Mouse (Mus musculus) retina, postnatal 7 days (tissue): ENCODE data around the gene Sec23a.
"Not testable (repeated sequence)": the region's sequence is repeated elsewhere in the genome, so short reads cannot be mapped to it uniquely, and the experiment has no call there.

Source experiments
- DNase-seq: peaks from one replicate; pipeline ENCODE4 v3.0.0-alpha.2; 2012; ENCODE audit warnings: low read depth, low spot score

Sec23a gene

DNA sequence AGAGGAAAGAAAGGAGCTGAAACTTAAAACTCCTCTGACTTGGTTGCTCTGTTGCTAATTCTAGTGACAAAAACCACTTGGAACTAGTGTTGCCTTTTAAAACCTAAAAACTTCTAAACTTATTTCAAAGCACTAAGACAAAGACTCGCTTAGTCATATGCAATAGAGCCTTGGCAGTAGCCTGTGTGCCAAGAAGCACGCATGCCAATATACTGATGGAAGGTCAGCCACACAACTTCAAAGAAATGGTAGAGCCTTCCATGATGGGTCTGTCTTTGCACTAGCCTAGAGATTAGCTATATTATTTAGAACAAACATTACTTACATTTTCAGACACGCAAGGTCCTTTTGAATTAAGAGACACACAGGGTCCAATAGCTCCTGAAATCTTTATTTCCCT lies 26.1 kb downstream of the Sec23a start:
- DNase-seq, result no peak

DNA sequence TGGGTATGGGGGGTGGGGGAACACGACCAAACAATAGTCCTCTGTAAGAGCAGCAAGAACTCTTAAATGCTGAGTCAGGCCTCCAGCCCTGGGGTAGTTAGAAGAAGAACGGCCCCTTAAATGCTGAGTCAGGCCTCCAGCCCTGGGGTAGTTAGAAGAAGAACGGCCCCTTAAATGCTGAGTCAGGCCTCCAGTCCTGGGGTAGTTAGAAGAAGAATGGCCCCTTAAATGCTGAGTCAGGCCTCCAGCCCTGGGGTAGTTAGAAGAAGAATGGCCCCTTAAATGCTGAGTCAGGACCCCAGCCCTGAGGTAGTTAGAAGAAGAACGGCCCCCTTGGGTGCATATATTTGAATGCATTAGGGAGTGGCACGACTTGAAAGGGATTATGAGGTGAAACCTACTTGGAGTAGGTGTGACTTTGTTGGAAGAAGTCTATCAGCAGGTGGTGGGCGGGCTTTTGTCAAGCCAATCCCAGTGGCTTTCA lies 30.6 kb downstream of the Sec23a start:
- not testable (repeated sequence) for DNase-seq

DNA sequence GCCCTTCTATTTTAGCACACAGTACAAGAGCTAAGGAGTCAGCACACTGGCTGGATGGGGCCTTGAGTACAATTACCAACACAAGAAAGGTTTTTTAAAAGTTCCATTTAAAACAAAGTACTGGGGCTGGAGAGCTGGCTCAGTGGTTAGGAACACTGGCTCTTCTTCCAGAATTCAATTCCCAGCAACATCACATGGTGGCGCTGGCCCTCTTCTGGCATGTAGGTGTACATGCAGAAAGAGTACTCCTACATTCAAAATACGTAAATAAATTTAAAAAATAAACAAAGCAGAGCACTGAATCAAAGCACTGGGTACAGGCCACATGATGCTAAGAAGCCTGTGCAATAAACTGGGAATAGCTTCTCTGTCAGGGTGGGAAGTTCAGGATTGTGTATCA lies 34.9 kb downstream of the Sec23a start:
- no peak for DNase-seq

DNA sequence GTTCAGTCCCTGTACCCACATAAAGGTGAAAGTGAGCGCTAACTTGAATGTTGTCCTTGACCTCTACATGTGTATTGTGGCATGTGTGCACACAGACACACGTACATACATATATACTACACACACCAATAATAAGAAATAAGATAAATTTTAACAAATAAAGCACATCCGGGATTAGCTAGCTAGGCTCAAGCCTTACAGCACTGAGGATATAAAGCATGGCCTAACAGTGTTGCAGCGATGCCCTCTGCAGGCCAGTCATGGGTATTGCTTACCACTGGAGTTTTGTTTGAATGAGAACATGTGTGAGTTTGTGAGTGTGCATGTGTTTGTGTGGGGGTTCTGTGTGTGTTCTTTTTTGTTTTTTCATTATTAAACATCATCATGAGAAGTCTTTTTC lies 47.2 kb downstream of the Sec23a start:
- peak; percentile 13 for DNase-seq

DNA sequence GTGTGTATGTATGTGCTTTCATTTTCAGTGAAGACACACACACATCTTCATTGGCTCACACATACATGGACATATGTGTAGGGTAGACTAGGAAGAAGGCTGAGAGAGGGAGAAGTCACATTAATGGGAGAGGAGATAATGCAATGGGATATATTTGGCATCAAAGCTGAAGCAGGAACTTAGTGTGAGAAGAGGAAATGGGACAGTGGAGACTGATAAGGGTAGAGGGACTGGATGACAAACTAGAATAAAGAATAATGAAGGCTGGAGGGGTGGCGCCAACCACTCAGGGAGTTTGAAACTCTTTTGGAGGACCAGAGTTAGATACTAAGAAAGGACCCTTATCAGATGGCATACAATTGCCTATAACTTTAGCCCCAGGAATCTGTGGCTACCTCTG lies 51.0 kb downstream of the Sec23a start:
- DNase-seq, result no peak

DNA sequence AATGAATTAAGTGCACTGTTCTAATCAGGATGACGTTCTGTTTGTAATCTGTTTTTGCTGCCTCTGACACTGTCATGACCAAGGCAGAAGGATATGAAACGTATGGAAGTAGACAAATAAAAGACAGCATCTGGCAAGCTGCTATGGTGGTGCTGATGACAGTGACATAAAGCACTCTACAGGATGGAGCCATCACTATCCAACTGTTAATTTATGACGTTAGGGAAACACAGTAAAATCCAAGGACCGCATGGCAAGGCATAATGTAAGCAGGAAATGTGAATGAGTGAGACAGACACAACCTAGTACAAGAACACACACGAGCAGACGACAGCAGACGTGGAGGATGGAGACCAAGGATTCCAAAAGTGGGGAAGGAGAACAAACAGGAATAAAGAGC lies 55.2 kb downstream of the Sec23a start:
- DNase-seq, result no peak

DNA sequence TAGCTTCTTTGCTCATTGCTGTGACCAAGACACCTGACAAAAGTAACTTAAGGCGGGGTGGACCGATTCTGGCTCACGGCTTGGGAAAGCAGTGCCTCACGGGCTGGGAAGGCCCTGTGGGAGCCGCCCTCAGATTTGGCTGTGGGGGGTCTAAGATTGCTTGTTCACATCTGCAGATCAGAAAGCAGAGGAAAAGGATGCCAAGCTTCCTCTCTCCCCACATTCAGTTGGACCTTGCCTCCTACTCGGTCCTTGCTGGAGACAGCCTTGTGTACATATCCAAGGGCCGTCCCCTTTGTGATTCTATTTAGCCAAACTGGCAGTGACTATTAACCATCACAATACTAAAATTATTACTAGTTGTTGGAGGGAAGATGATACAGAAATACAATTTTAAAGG lies 55.7 kb downstream of the Sec23a start:
- no peak for DNase-seq

DNA sequence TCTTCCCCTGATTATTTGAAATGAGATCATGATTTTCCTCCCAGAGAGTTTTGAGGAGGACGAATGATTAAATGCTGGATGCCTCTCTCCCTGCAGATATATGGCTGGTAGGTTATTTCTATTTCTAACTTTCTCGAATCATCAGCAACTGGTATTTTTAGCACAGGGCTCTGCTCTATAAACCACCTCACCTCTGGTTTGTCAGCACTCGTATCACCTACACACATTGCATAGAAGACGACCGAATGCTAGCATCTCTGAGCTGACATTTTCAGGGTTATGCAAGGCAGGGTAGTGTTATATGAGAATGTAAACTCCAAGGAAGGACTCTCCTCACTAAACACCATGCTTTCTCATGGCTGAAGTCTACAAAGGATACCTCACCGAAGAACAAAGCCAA lies 63.9 kb downstream of the Sec23a start:
- DNase-seq, result no peak

DNA sequence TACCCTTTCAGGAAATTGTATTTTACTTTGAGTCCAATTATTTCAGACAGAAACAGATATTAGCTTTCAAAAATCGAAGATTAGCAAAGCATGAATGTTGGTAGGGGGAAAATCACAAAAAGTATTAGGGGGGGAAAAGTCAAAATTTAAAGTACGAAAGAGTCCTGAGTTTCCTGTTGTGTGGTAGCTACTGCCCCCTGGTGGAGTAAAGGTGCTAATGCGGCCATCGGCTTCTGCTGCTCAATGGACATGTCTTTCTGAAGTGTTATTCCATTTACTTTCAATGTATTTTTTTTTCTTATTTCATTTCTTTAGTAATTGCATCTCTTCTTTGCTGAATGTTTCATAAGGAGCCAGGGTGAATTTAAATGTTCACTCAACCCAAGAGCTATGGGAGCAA lies 64.6 kb downstream of the Sec23a start:
- DNase-seq, result peak; percentile 20

DNA sequence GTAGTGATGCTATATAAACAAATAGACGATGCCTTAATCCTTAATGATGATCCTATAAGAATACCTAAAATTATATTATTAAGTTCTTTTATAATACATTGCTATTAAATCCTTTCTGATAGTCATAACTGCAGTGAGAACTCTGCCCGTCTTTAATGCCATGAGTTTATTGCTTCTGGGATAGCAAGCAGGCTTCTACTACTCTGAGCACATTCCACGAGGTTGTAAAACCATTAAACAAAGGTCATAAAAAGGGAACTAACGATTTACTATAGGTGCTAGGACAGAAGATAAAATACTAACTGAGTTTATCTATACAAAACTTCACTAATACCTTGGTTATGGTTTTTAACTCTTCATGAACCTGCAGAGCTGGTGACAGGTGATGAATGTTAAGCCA lies 69.3 kb downstream of the Sec23a start:
- DNase-seq, result no peak

DNA sequence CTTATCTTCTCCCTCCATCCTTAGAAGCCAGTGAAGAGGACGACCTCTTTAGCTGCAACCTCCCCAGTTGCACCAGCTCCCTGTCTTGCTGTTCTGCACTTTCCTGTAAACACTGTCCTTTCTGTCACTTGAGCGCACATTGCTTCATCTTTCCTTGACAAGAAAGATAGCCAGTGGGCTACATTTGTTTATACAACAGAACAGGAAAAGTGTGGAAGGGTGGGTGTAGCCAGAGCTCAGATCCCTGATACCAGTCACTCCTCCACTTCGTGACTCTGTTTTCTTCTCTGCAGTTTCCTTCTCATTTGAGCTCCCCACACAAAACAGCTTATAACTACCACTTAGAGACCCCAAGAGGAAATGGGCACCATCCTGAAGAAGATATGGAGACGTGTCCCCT lies 77.2 kb downstream of the Sec23a start:
- DNase-seq, result no peak

DNA sequence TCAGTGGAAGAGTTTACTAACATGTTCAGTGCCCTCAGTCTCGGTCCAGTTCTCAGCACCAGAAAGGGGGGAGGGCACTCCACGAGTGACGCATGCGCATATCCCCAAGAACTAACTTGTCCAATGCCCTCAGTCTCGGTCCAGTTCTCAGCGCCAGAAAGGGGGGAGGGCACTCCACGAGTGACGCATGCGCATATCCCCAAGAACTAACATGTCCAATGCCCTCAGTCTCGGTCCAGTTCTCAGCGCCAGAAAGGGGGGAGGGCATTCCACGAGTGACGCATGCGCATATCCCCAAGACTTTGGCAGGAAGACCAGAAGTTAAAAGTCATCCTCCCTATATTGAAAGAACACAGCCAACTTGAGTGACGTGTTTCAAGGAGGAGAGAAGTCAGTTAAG lies 86.8 kb downstream of the Sec23a start:
- no peak for DNase-seq

DNA sequence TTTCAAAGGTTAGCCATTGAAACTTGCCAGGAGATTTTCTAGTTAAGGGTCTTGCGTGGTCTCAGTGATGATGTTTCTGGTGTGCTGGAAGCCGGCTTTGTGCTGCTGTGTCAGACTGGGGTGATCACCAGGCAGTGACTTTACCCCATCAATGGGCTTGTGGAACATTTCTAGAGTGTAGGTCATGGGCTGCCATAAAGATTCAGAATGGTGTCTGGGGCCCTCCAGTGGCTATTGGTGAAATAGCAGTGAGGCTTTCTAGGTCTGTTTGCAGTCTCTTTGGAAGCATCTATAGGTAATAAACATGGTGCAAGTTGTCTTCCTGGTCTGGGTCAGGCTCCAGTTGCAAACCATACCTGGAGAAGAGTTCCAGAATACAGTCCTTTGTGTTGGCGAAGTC lies 87.8 kb downstream of the Sec23a start:
- peak; percentile 5 for DNase-seq

DNA sequence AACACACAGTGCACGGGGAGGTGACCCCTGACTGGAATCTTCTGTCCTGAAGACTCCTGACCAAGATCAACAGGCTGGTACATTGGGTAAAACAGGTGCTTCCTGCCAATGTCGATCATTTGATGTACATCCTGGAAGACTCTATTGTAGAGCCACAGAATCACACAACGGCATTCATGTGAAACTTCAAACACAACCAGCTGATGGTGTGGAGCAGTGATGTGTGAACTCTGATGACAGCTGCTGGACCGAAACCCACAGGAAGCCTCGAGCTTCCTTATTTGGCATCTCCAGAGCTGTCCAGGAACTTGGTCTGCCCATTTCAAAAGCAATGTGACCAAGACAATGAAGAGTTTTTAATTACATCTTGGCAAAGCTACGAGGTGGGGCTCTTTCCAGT lies 91.0 kb downstream of the Sec23a start:
- no peak for DNase-seq

DNA sequence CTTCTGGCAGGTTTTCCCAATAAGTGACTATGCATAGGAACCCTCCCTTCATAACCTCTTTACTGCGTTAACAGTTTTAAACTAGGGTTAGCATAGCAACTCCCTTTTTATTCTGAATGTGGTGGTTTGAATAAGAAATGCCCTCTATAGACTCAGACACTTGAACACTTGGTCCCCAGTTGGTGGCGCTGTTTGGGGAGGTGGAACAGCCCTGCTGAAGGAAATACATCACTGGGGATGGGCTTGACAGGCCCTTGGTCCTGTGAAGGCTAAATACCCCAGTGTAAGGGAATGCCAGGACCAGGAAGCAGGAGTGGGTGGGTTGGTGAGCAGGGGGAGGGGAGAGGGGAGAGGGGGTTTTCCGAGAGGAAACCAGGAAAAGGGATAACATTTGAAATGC lies 92.3 kb downstream of the Sec23a start:
- no peak for DNase-seq

DNA sequence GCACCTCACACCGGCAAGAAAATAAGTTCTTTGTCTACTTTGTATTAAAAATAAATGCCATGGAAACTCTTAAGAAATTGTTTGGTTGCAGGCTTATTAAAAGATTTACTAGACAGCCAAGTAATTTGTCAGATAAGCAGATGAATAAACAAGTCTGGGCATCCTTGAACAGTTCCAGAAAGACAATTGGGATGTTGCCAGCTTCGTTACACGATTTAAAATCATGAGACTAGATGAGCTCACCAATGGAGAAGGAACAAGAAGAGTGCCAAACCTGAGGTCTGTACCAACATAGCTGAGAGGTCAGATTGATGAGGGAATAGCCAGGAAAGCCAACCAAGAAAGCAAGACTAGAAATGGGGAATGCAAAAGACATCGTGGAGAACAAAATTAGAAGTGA lies 102.0 kb downstream of the Sec23a start:
- no peak for DNase-seq
